Mouse (Mus musculus) hindbrain, embryonic 13.5 days (tissue): ENCODE results near the gene Lekr1. TPM values are rescaled to one million over a fixed set of nuclear protein-coding genes. Genes with fewer than 3 reads are reported as not detected.
A peak's percentile ranks its signal among the peaks of the same experiment; 100 is the strongest.

ENCODE experiments used
- ATAC-seq: fragments of 200-750 bp; cut with Nextera tagmentation; 2 replicates; pipeline ENCODE4 v1.8.0; 2017; ENCODE audit warnings: moderate TSS enrichment; ENCODE audit not compliant: low FRiP score
- H3K27ac ChIP-seq: fragments of 300-500 bp; sonication (generic); 2 replicates; pipeline ENCODE4 v1.5.1; 2015; ENCODE audit warnings: inconsistent platforms, mild to moderate bottlenecking, moderate library complexity
- H3K27me3 ChIP-seq: fragments of 300-500 bp; sonication (generic); 2 replicates; pipeline ENCODE4 v1.6.1; 2015; ENCODE audit warnings: mild to moderate bottlenecking, inconsistent platforms
- H3K36me3 ChIP-seq: fragments of 300-500 bp; sonication (generic); 2 replicates; pipeline ENCODE4 v1.6.1; 2015; ENCODE audit warnings: mild to moderate bottlenecking, inconsistent platforms
- H3K4me1 ChIP-seq: fragments of 300-500 bp; sonication (generic); replicated peaks from 2 replicates; pipeline ENCODE4 v1.6.1; 2015; ENCODE audit warnings: inconsistent platforms
- H3K4me2 ChIP-seq: fragments of 300-500 bp; sonication (generic); 2 replicates; pipeline ENCODE4 v1.6.1; 2015; ENCODE audit warnings: inconsistent platforms, mild to moderate bottlenecking, moderate library complexity
- H3K4me3 ChIP-seq: fragments of 300-500 bp; sonication (generic); 2 replicates; pipeline ENCODE4 v1.5.1; 2015; ENCODE audit warnings: mild to moderate bottlenecking, inconsistent platforms
- H3K9ac ChIP-seq: fragments of 300-500 bp; sonication (generic); 2 replicates; pipeline ENCODE4 v1.6.1; 2015; ENCODE audit warnings: mild to moderate bottlenecking, inconsistent platforms
- H3K9me3 ChIP-seq: fragments of 300-500 bp; sonication (generic); 2 replicates; pipeline ENCODE4 v1.6.1; 2016; ENCODE audit warnings: inconsistent platforms
- WGBS: fragments of 180-500 bp; shearing (Covaris S2); methylation state at CpG from one replicate; pipeline ENCODE4 v1.1.7; 2015; 5-methylcytosine and 5-hydroxymethylcytosine counted together
- polyA plus RNA-seq: library from polyadenylated mRNA; unstranded; fragments of >200 nt; fragmentation: Nextera tagmentation; extraction: Ambion mirVana; gene quantifications from 2 replicates; pipeline ENCODE4 v1.2.1, GENCODE M21; 2015

Lekr1 gene
- polyA plus RNA-seq, 1 experiment from 2014 or later, result 8.6 TPM

- WGBS, result under 1% methylated on average over 72 of the region's 72 CpGs
- Histone ChIP-seq H3K4me2 (peak overlapping the region; percentile 99), H3K4me1 (peaks cover 26% of the 10 kb centered on the region)
Observed at GRCm38 (mm10) chr3:65658721-65659619, 7.1 kb upstream of the Lekr1 start.

DNA sequence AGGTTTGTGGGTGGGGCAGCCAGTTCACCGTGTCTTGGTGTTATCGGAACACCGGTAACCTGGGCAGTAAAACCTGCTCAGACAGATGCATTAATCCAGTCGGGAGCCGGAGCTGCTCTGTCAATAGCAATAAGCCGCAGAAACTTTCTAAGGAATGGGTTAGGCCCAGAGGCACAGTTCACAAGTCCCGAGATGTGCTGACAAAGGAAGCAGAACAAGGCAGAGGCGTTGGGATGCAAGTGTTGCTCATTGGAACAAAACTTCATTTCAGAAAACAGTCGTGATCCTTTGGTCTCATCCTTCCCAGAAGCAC, 6.5 kb upstream of the Lekr1 start:
- H3K27me3 ChIP-seq, result peaks cover 11% of the 10 kb centered on the region; the same call in 1 of the 2 replicates
- H3K9ac ChIP-seq, result peak overlapping the region; percentile 79
- peak overlapping the region; percentile 72; the same call in 1 of the 2 replicates for H3K27ac ChIP-seq
- no peaks in the 10 kb centered on the region for H3K36me3 ChIP-seq
- 1% methylated on average over 9 of the region's 9 CpGs for WGBS
- no peaks in the 10 kb centered on the region for H3K9me3 ChIP-seq
- peak overlapping the region; percentile 65 for H3K4me3 ChIP-seq
- ATAC-seq, result no peak; the same call in 1 of the 2 replicates
- peaks cover 26% of the 10 kb centered on the region for H3K4me1 ChIP-seq
- H3K4me2 ChIP-seq, result peak overlapping the region; percentile 99

More at GRCm38 (mm10) chr3:65658721-65659619, 7.1 kb upstream of the Lekr1 start:
- Histone ChIP-seq H3K27me3 (peaks cover 11% of the 10 kb centered on the region; the same call in 1 of the 2 replicates), H3K27ac (peak overlapping the region; percentile 72), H3K4me3 (peak overlapping the region; percentile 65), H3K9me3 (no peaks in the 10 kb centered on the region), H3K9ac (peak overlapping the region; percentile 79), H3K36me3 (no peaks in the 10 kb centered on the region)
- ATAC-seq, result peak; percentile 84

DNA sequence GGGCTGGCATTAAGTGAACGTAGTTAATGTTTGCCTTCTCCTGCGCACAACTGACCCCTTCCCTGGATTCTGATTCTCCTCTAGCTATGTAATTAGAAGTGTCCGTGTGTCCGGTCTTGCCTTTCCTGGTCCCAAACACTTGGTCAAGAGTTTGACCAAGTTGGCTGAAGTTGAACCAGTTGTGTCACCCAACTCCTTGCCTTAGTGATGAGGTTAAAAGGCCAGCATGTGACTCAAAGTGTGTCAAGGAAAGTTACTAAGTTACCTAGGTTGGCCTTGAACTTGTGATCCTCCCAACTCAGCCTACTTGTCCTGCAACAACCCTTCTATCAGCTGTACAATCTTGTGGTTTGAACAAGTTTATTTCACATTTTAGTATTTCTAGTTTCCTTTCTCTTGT, 5.7 kb upstream of the Lekr1 start:
- Histone ChIP-seq H3K27ac (no peak overlapping the region), H3K9ac (no peak overlapping the region), H3K9me3 (no peaks in the 10 kb centered on the region), H3K36me3 (no peaks in the 10 kb centered on the region), H3K4me2 (no peak overlapping the region), H3K27me3 (peaks cover 11% of the 10 kb centered on the region; the same call in 1 of the 2 replicates), H3K4me3 (no peak overlapping the region), H3K4me1 (peaks cover 26% of the 10 kb centered on the region)
- WGBS, result 90% methylated on average over 4 of the region's 4 CpGs
- ATAC-seq, result no peak

DNA sequence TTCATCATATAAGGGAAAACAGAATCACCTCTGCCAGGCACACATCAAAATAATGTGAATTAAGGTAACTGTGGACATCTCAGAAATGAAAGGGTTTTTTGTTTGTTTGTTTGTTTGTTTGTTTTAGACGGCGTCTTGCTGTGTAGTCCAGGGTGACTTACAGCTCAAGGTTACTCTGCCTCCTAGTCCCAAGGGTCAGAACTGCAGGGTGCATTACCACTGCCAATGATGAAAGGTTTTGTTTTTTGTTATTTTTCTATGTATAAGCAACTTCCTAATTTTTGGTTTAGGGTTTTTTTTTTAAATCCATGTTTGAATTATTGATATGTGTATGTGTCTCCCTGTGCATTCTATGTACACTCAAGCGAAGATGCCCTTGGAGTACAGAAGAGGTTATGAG, 4.3 kb upstream of the Lekr1 start:
- no peak overlapping the region for H3K9ac ChIP-seq
- no peak overlapping the region for H3K4me3 ChIP-seq
- WGBS, result 82% methylated on average over 3 of the region's 3 CpGs
- H3K36me3 ChIP-seq, result no peaks in the 10 kb centered on the region
- peaks cover 11% of the 10 kb centered on the region; the same call in 1 of the 2 replicates for H3K27me3 ChIP-seq
- H3K9me3 ChIP-seq, result no peaks in the 10 kb centered on the region
- peaks cover 24% of the 10 kb centered on the region for H3K4me1 ChIP-seq
- no peak for ATAC-seq
- H3K27ac ChIP-seq, result no peak overlapping the region
- H3K4me2 ChIP-seq, result no peak overlapping the region

GRCm38 (mm10) chr3:65663176-65663575, 2.9 kb upstream of the Lekr1 start:
- H3K27ac ChIP-seq, result no peak overlapping the region
- peaks cover 11% of the 10 kb centered on the region; the same call in 1 of the 2 replicates for H3K27me3 ChIP-seq
- H3K4me1 ChIP-seq, result peaks cover 14% of the 10 kb centered on the region
- no peak overlapping the region for H3K9ac ChIP-seq
- H3K36me3 ChIP-seq, result no peaks in the 10 kb centered on the region
- H3K4me3 ChIP-seq, result no peak overlapping the region
- no peak overlapping the region for H3K4me2 ChIP-seq
- no peaks in the 10 kb centered on the region for H3K9me3 ChIP-seq
- WGBS, result 76% methylated on average over 11 of the region's 11 CpGs
- no peak for ATAC-seq

DNA sequence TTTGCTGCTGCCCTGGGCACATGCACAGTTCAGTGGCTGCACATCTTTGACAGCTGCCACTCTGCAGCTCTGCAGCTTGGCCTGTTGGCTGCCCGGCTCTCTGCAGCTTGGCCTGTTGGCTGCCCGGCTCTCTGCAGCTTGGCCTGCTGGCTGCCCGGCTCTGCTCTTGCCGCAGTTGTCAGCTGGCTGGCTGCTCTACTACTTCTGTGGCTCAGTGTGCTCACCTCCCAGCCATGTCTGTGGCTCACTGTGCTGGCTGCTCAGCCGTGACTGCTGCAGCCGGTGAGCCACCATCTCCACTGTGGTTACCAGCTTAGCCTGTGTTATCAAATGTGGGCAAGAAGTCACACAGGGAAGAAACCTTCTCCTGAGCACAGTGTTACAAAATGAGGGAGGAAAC, 4.2 kb downstream of the Lekr1 start:
- H3K27ac ChIP-seq, result no peak overlapping the region
- H3K9ac ChIP-seq, result 0 out of 2 replicates have a peak overlapping the region, but pooled peaks have one; percentile 35
- H3K4me2 ChIP-seq, result no peak overlapping the region
- H3K4me1 ChIP-seq, result peaks cover 5% of the 10 kb centered on the region; the same call in 1 of the 2 replicates
- no peak for ATAC-seq
- no peaks in the 10 kb centered on the region for H3K27me3 ChIP-seq
- WGBS, result 62% methylated on average over 6 of the region's 6 CpGs
- no peaks in the 10 kb centered on the region for H3K36me3 ChIP-seq
- H3K4me3 ChIP-seq, result no peak overlapping the region
- H3K9me3 ChIP-seq, result no peaks in the 10 kb centered on the region

GRCm38 (mm10) chr3:65673725-65674124, 7.7 kb downstream of the Lekr1 start:
- no peak overlapping the region for H3K4me2 ChIP-seq
- ATAC-seq, result no peak
- H3K4me3 ChIP-seq, result no peak overlapping the region
- no peaks in the 10 kb centered on the region for H3K27me3 ChIP-seq
- no peaks in the 10 kb centered on the region for H3K9me3 ChIP-seq
- WGBS, result 67% methylated on average over 8 of the region's 8 CpGs
- H3K4me1 ChIP-seq, result no peaks in the 10 kb centered on the region; the same call in 1 of the 2 replicates
- no peak overlapping the region for H3K27ac ChIP-seq
- no peak overlapping the region for H3K9ac ChIP-seq
- no peaks in the 10 kb centered on the region for H3K36me3 ChIP-seq

GRCm38 (mm10) chr3:65680612-65681011, 14.6 kb downstream of the Lekr1 start:
- Histone ChIP-seq H3K27me3 (no peaks in the 10 kb centered on the region), H3K27ac (no peak overlapping the region), H3K9ac (no peak overlapping the region), H3K4me3 (no peak overlapping the region), H3K4me1 (no peaks in the 10 kb centered on the region), H3K36me3 (no peaks in the 10 kb centered on the region), H3K9me3 (no peaks in the 10 kb centered on the region), H3K4me2 (no peak overlapping the region)
- no peak for ATAC-seq
- WGBS, result 93% methylated on average over 1 of the region's 1 CpGs

DNA sequence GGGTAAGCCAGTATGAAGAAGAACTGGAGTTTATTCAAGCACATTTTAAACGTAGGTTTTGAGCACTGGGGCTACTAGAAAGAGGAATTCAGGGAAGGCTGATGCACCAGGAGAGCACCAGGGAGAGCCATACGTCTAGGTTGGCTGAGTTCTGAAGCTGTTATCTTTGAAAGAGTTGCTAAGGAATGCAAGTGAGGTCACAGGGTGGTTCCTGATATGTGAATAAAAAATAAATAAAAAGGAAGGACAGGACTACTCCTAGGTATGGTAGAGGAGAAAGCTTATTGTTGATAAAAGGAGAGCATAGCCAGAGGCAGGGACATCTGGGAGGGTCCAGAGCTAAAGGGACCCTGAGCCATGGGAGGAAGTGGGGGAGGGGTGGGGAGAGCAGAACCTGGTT, 23.7 kb downstream of the Lekr1 start:
- Histone ChIP-seq H3K4me2 (no peak overlapping the region), H3K27me3 (no peaks in the 10 kb centered on the region), H3K4me3 (no peak overlapping the region), H3K27ac (no peak overlapping the region), H3K9ac (no peak overlapping the region), H3K9me3 (no peaks in the 10 kb centered on the region), H3K4me1 (no peaks in the 10 kb centered on the region), H3K36me3 (peaks cover 4% of the 10 kb centered on the region; the same call in 1 of the 2 replicates)
- WGBS, result 48% methylated on average over 2 of the region's 2 CpGs
- no peak for ATAC-seq

DNA sequence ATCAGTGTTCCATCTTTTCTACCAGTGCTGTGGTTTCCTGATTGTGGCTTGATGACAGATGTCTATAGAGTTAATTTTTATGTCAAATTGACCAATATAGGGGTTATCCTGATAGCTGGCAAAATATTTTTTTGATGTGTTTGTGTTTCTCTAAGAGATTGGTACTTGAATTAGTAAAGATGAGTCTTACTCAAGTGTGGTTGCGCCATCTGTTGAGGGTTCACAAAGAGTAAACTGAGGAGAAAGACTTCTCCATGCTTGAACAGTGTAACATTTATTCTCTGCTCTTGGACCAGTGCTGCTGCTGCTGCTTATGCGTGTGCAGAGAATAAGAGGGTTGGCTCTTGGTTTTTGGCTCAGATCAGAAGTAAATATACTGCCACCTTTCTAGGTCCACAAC, 24.8 kb downstream of the Lekr1 start:
- no peaks in the 10 kb centered on the region for H3K9me3 ChIP-seq
- no peak overlapping the region for H3K27ac ChIP-seq
- 87% methylated on average over 2 of the region's 2 CpGs for WGBS
- H3K4me2 ChIP-seq, result no peak overlapping the region
- no peak for ATAC-seq
- peaks cover 4% of the 10 kb centered on the region; the same call in 1 of the 2 replicates for H3K36me3 ChIP-seq
- no peaks in the 10 kb centered on the region for H3K27me3 ChIP-seq
- no peak overlapping the region for H3K9ac ChIP-seq
- H3K4me1 ChIP-seq, result no peaks in the 10 kb centered on the region
- H3K4me3 ChIP-seq, result no peak overlapping the region

DNA sequence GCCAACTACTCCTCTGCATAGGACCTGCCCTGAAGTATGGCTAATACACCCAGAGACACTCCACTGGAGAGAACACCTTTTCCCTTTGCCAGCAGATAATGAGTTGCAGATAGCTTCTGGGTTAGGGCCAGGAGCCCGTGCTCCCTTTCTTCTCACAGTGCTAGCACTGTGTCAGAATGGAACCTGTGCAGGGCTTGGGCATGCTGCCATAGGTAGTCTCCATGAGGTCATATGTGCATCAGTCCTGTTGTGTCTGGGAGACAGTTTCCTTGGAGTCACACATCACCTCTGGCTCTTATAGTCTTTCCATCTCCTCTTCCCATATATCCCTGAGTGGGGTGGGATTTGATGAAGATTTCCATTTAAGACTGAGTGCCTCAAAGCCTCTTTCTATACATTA, 33.7 kb downstream of the Lekr1 start:
- Histone ChIP-seq H3K4me2 (no peak overlapping the region), H3K27ac (no peak overlapping the region), H3K27me3 (no peaks in the 10 kb centered on the region), H3K36me3 (no peaks in the 10 kb centered on the region), H3K4me1 (no peaks in the 10 kb centered on the region), H3K9me3 (no peaks in the 10 kb centered on the region), H3K4me3 (no peak overlapping the region), H3K9ac (no peak overlapping the region)
- WGBS, result 88% methylated on average over 1 of the region's 1 CpGs
- ATAC-seq, result no peak

- no peak overlapping the region for H3K4me3 ChIP-seq
- 93% methylated on average over 3 of the region's 3 CpGs for WGBS
- ATAC-seq, result no peak
- H3K9me3 ChIP-seq, result no peaks in the 10 kb centered on the region
- H3K27me3 ChIP-seq, result no peaks in the 10 kb centered on the region
- no peak overlapping the region for H3K27ac ChIP-seq
- H3K9ac ChIP-seq, result no peak overlapping the region
- no peaks in the 10 kb centered on the region for H3K4me1 ChIP-seq
- H3K4me2 ChIP-seq, result no peak overlapping the region
- H3K36me3 ChIP-seq, result no peaks in the 10 kb centered on the region
Observed at GRCm38 (mm10) chr3:65714372-65714771, 48.3 kb downstream of the Lekr1 start.

- H3K9me3 ChIP-seq, result no peaks in the 10 kb centered on the region
- H3K9ac ChIP-seq, result no peak overlapping the region
- no peak overlapping the region for H3K27ac ChIP-seq
- H3K4me3 ChIP-seq, result no peak overlapping the region
- no peak for ATAC-seq
- H3K27me3 ChIP-seq, result no peaks in the 10 kb centered on the region
- WGBS, result 81% methylated on average over 2 of the region's 2 CpGs
- H3K4me2 ChIP-seq, result no peak overlapping the region
- no peaks in the 10 kb centered on the region for H3K36me3 ChIP-seq
- H3K4me1 ChIP-seq, result no peaks in the 10 kb centered on the region
Observed at GRCm38 (mm10) chr3:65717406-65717805, 51.4 kb downstream of the Lekr1 start.
